ENCODE assay signal across 14 mouse cellular contexts in the genomic region with DNA sequence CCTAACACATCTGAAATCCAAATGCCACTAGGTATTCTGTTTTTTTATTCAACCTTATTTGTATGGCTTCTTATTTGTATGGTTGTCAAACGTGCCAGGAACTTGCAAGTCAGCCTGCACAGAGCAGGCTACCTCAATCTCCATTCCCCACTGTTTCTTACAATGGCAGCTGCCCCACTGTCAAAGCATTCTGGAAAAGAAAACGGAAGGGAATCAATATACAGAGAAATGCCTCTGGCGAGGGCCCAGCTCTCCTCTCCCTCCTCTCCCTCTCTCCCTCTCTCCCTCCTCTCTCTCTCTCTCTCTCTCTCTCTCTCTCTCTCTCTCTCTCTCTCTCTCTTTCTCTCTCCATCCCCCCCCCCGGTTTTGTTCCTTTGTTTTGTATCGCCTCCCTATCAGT.
DNase-seq lines count a peak whose midpoint lies in the region; ATAC-seq and TF ChIP-seq lines count a peak whose summit lies in the region.
"Had no signal": no experiment of that assay in that cellular context is flagged by ENCODE, and none has a peak within 500 bp of the region (broad histone marks: within the 10 kb centered on the region; RNA-seq: fewer than 3 reads in every experiment).

No protein-coding gene starts in this region.

- no peaks in the 10 kb centered on the region for H3K27me3 ChIP-seq in heart, embryonic 12.5 days (replicated peaks)
- no peaks in the 10 kb centered on the region for H3K27me3 ChIP-seq in stomach, embryonic 14.5 days (ENCODE audit: control insufficient read depth, insufficient read depth, low read length)
- H3K27me3 ChIP-seq in stomach, postnatal 0 days (ENCODE audit: control insufficient read depth, insufficient read depth, low read length) = no peaks in the 10 kb centered on the region
- no peaks in the 10 kb centered on the region for H3K27me3 ChIP-seq in hindbrain, postnatal 0 days (ENCODE audit: insufficient read depth, low read length)
- H3K27me3 ChIP-seq: liver, embryonic 13.5 days had no signal

- no peaks in the 10 kb centered on the region for H3K36me3 ChIP-seq in heart, embryonic 12.5 days
- H3K36me3 ChIP-seq in stomach, embryonic 14.5 days (ENCODE audit: control insufficient read depth, insufficient read depth, low read length) = no peaks in the 10 kb centered on the region
- no peaks in the 10 kb centered on the region for H3K36me3 ChIP-seq in stomach, postnatal 0 days (ENCODE audit: control insufficient read depth, insufficient read depth, low read length)
- H3K36me3 ChIP-seq in hindbrain, postnatal 0 days (ENCODE audit: insufficient read depth, low read length) = no peaks in the 10 kb centered on the region
- H3K36me3 ChIP-seq: liver, embryonic 13.5 days had no signal

- H3K27ac ChIP-seq in heart, embryonic 12.5 days (ENCODE audit: poor library complexity, severe bottlenecking) = peak overlapping the region; percentile 28; the same call in 1 of the 2 replicates
- H3K27ac ChIP-seq in stomach, embryonic 14.5 days (ENCODE audit: low read length) = peak overlapping the region; percentile 39; the same call in 1 of the 2 replicates
- no peak overlapping the region for H3K27ac ChIP-seq in stomach, postnatal 0 days (replicated peaks)
- 0 out of 2 replicates have a peak overlapping the region, but pooled peaks have one; percentile 29 for H3K27ac ChIP-seq in hindbrain, postnatal 0 days
- H3K27ac ChIP-seq: liver, embryonic 13.5 days had no signal

- H3K9me3 ChIP-seq in heart, embryonic 12.5 days (replicated peaks) = no peaks in the 10 kb centered on the region
- peaks cover 3% of the 10 kb centered on the region; the same call in 1 of the 2 replicates for H3K9me3 ChIP-seq in stomach, embryonic 14.5 days (ENCODE audit: control insufficient read depth, low read depth, low read length)
- no peaks in the 10 kb centered on the region for H3K9me3 ChIP-seq in stomach, postnatal 0 days (ENCODE audit: control insufficient read depth, low read length)
- H3K9me3 ChIP-seq in hindbrain, postnatal 0 days (ENCODE audit: low read length) = no peaks in the 10 kb centered on the region
- H3K9me3 ChIP-seq: liver, embryonic 13.5 days had no signal

- ATAC-seq in heart, embryonic 12.5 days (ENCODE audit: insufficient number of reproducible peaks, low FRiP score) = no peak
- no peak for ATAC-seq in stomach, embryonic 14.5 days (ENCODE audit: insufficient number of reproducible peaks, insufficient read depth, low FRiP score, low read depth)
- ATAC-seq in stomach, postnatal 0 days (ENCODE audit: low FRiP score, low TSS enrichment) = no peak
- no peak for ATAC-seq in hindbrain, postnatal 0 days
- no peak for ATAC-seq in cerebellum, adult (ENCODE audit: insufficient number of reproducible peaks, low FRiP score, low TSS enrichment)

- no peak overlapping the region for H3K4me3 ChIP-seq in heart, embryonic 12.5 days
- no peak overlapping the region for H3K4me3 ChIP-seq in stomach, embryonic 14.5 days (ENCODE audit: low read depth, low read length)
- no peak overlapping the region for H3K4me3 ChIP-seq in stomach, postnatal 0 days (ENCODE audit: low read depth, low read length)
- no peak overlapping the region for H3K4me3 ChIP-seq in hindbrain, postnatal 0 days (ENCODE audit: low read length)
- H3K4me3 ChIP-seq: erythroblast, embryonic 14.5 days; liver, embryonic 13.5 days had no signal

- TF ChIP-seq EP300 in stomach, postnatal 0 days (optimal IDR thresholded peaks at IDR 0.05) = no peak

- no peak for DNase-seq in heart, adult 9 months (ENCODE audit: low spot score in 2 of 2)
- no peak for DNase-seq in stomach, postnatal 0 days (ENCODE audit: low spot score)
- no peak for DNase-seq in hindbrain, postnatal 0 days (ENCODE audit: low spot score)
- no peak for DNase-seq in right cerebral cortex, postnatal 25 days
- no peak for DNase-seq in frontal cortex, postnatal 14 days (ENCODE audit: low spot score in 2 of 2)
- DNase-seq: adrenal gland, adult 8-10 months; gastrocnemius, postnatal 14 days; kidney, adult 8-10 months; liver, embryonic 13.5 days; lung, postnatal 4 days had no signal

- TF ChIP-seq CTCF in stomach, postnatal 0 days (IDR thresholded peaks at IDR 0.05; ENCODE audit: low read depth) = no peak
- TF ChIP-seq CTCF in hindbrain, postnatal 0 days (IDR thresholded peaks at IDR 0.05; ENCODE audit: low read depth) = no peak

- H3K9ac ChIP-seq in heart, embryonic 12.5 days = no peak overlapping the region
- no peak overlapping the region for H3K9ac ChIP-seq in stomach, embryonic 14.5 days (replicated peaks; ENCODE audit: low read depth, low read length)
- no peak overlapping the region; the same call in 1 of the 2 replicates for H3K9ac ChIP-seq in stomach, postnatal 0 days (ENCODE audit: low read length)
- H3K9ac ChIP-seq in hindbrain, postnatal 0 days (replicated peaks; ENCODE audit: low read length) = no peak overlapping the region
- H3K9ac ChIP-seq: liver, embryonic 13.5 days had no signal

- WGBS in heart, embryonic 12.5 days = 45% methylated on average over 5 of the region's 5 CpGs
- WGBS in stomach, embryonic 14.5 days = 22% methylated on average over 5 of the region's 5 CpGs
- WGBS in stomach, postnatal 0 days = 32% methylated on average over 5 of the region's 5 CpGs
- 22% methylated on average over 5 of the region's 5 CpGs for WGBS in hindbrain, postnatal 0 days

- H3K4me1 ChIP-seq in heart, embryonic 12.5 days (replicated peaks) = peaks cover 35% of the 10 kb centered on the region
- peaks cover 51% of the 10 kb centered on the region for H3K4me1 ChIP-seq in stomach, embryonic 14.5 days (ENCODE audit: control insufficient read depth, insufficient read depth, low read length)
- peaks cover 28% of the 10 kb centered on the region for H3K4me1 ChIP-seq in stomach, postnatal 0 days (replicated peaks; ENCODE audit: control insufficient read depth, insufficient read depth)
- H3K4me1 ChIP-seq in hindbrain, postnatal 0 days (ENCODE audit: insufficient read depth, low read length) = peaks cover 18% of the 10 kb centered on the region

- no peak overlapping the region for H3K4me2 ChIP-seq in heart, embryonic 12.5 days
- H3K4me2 ChIP-seq in stomach, embryonic 14.5 days (replicated peaks; ENCODE audit: low read depth, low read length) = no peak overlapping the region
- no peak overlapping the region for H3K4me2 ChIP-seq in stomach, postnatal 0 days (replicated peaks; ENCODE audit: low read depth)
- H3K4me2 ChIP-seq in hindbrain, postnatal 0 days (ENCODE audit: low read depth, low read length) = no peak overlapping the region
- H3K4me2 ChIP-seq: liver, embryonic 13.5 days had no signal
